Mouse (Mus musculus): ENCODE data around the gene Ephb1.

Gene Ephb1

GRCm38 (mm10) chr9:102180486-102180885, 174.0 kb downstream of the Ephb1 start:
- no peak for DNase-seq (ENCODE audit: low read depth, low spot score)

- no peak for DNase-seq (ENCODE audit: low read depth, low spot score)
Measured at GRCm38 (mm10) chr9:102180070-102180469, 174.4 kb downstream of the Ephb1 start.

- no peak for DNase-seq (ENCODE audit: low read depth, low spot score)
Measured at GRCm38 (mm10) chr9:102169706-102170105, 184.8 kb downstream of the Ephb1 start.

- no peak for DNase-seq (ENCODE audit: low read depth, low spot score)
Measured at GRCm38 (mm10) chr9:102155876-102156275, 198.6 kb downstream of the Ephb1 start.

GRCm38 (mm10) chr9:102139181-102139580, 215.3 kb downstream of the Ephb1 start:
- DNase-seq (ENCODE audit: low read depth, low spot score) = no peak

- DNase-seq (ENCODE audit: low read depth, low spot score) = no peak
Measured at GRCm38 (mm10) chr9:102138671-102139070, 215.8 kb downstream of the Ephb1 start.

- DNase-seq (ENCODE audit: low read depth, low spot score) = no peak
Measured at GRCm38 (mm10) chr9:102138187-102138586, 216.3 kb downstream of the Ephb1 start.

GRCm38 (mm10) chr9:102130506-102130905, 224.0 kb downstream of the Ephb1 start:
- no peak for DNase-seq (ENCODE audit: low read depth, low spot score)

GRCm38 (mm10) chr9:102126510-102126909, 228.0 kb downstream of the Ephb1 start:
- DNase-seq (ENCODE audit: low read depth, low spot score) = no peak

- DNase-seq (ENCODE audit: low read depth, low spot score) = no peak
Measured at GRCm38 (mm10) chr9:102122880-102123453, 231.5 kb downstream of the Ephb1 start.

GRCm38 (mm10) chr9:102119422-102119821, 235.1 kb downstream of the Ephb1 start:
- DNase-seq (ENCODE audit: low read depth, low spot score) = no peak

- DNase-seq (ENCODE audit: low read depth, low spot score) = no peak
Measured at GRCm38 (mm10) chr9:102115326-102115725, 239.2 kb downstream of the Ephb1 start.

GRCm38 (mm10) chr9:102111471-102111870, 243.0 kb downstream of the Ephb1 start:
- no peak for DNase-seq (ENCODE audit: low read depth, low spot score)

- DNase-seq (ENCODE audit: low read depth, low spot score) = no peak
Measured at GRCm38 (mm10) chr9:102107978-102108377, 246.5 kb downstream of the Ephb1 start.

- no peak for DNase-seq (ENCODE audit: low read depth, low spot score)
Measured at GRCm38 (mm10) chr9:102107213-102107612, 247.3 kb downstream of the Ephb1 start.

GRCm38 (mm10) chr9:102096825-102097224, 257.7 kb downstream of the Ephb1 start:
- DNase-seq (ENCODE audit: low read depth, low spot score) = no peak

- no peak for DNase-seq (ENCODE audit: low read depth, low spot score)
Measured at GRCm38 (mm10) chr9:102088598-102088997, 265.9 kb downstream of the Ephb1 start.

GRCm38 (mm10) chr9:102086053-102086706, 268.3 kb downstream of the Ephb1 start:
- DNase-seq (ENCODE audit: low read depth, low spot score) = no peak

GRCm38 (mm10) chr9:102085477-102085876, 269.0 kb downstream of the Ephb1 start:
- no peak for DNase-seq (ENCODE audit: low read depth, low spot score)

- DNase-seq (ENCODE audit: low read depth, low spot score) = no peak
Measured at GRCm38 (mm10) chr9:102080934-102081333, 273.6 kb downstream of the Ephb1 start.

GRCm38 (mm10) chr9:102079151-102079550, 275.3 kb downstream of the Ephb1 start:
- DNase-seq (ENCODE audit: low read depth, low spot score) = no peak

- no peak for DNase-seq (ENCODE audit: low read depth, low spot score)
Measured at GRCm38 (mm10) chr9:102078238-102078637, 276.3 kb downstream of the Ephb1 start.

- no peak for DNase-seq (ENCODE audit: low read depth, low spot score)
Measured at GRCm38 (mm10) chr9:102075539-102075938, 279.0 kb downstream of the Ephb1 start.

GRCm38 (mm10) chr9:102073404-102073803, 281.1 kb downstream of the Ephb1 start:
- no peak for DNase-seq (ENCODE audit: low read depth, low spot score)

Data from c-Kit-negative CD71-positive TER-119-positive erythroid progenitor cells, embryonic 14.5 days (primary cell).